Mouse (Mus musculus): ENCODE results near the gene Wdr49.

GRCm38 (mm10) chr3:75337196-75337595 lies 144.8 kb downstream of the Wdr49 start:
- TF ChIP-seq POLR2A (IDR thresholded peaks at IDR 0.05; ENCODE audit: insufficient read length, low read depth) (no peak), POLR2AphosphoS2 (IDR thresholded peaks at IDR 0.05; ENCODE audit: insufficient read length, low read depth) (no peak), USF1 (IDR thresholded peaks at IDR 0.05; ENCODE audit: low read depth) (no peak), MAX (IDR thresholded peaks at IDR 0.05; ENCODE audit: low read depth) (no peak), MYOG (IDR thresholded peaks at IDR 0.05; ENCODE audit: control insufficient read depth in 1 of 3, insufficient read depth in 1 of 3, insufficient read length in 2 of 3, low read depth in 2 of 3) (no peak), TCF12 (IDR thresholded peaks at IDR 0.05; ENCODE audit: insufficient read depth, poor library complexity, severe bottlenecking) (no peak)

Measured in myocyte (in vitro differentiated cells).